Mouse (Mus musculus): ENCODE data around the gene Gm10392. TPM values are rescaled to one million over a fixed set of nuclear protein-coding genes. Genes with fewer than 3 reads are reported as not detected.

Gene Gm10392
- polyA plus RNA-seq, 2 experiments: not detected

- Histone ChIP-seq H3K27ac (no peak overlapping the region), H3K27me3 (ENCODE audit: control insufficient read depth, insufficient read depth, low read length) (peaks cover 32% of the 10 kb centered on the region), H3K4me1 (replicated peaks; ENCODE audit: control insufficient read depth in 2 of 2, insufficient read depth in 2 of 2, low read length in 1 of 2) (no peaks in the 10 kb centered on the region), H3K36me3 (replicated peaks; ENCODE audit: control insufficient read depth, insufficient read depth, low read depth) (no peaks in the 10 kb centered on the region), H3K4me2 (ENCODE audit: low read depth) (peak overlapping the region; percentile 45), H3K4me3 (ENCODE audit: insufficient read depth in 1 of 2, low read depth in 2 of 2, low read length in 2 of 2) (no peak overlapping the region), H3K9me3 (ENCODE audit: control insufficient read depth, low read length) (no peaks in the 10 kb centered on the region), H3K9ac (replicated peaks) (no peak overlapping the region)
- ATAC-seq (ENCODE audit: insufficient read depth): no peak
- WGBS (ENCODE audit: insufficient replicate concordance): 14% methylated on average over 20 of the region's 20 CpGs
- DNase-seq (ENCODE audit: low read depth in 3 of 3, low spot score in 3 of 3): peak in 1 of 3 experiments; percentile 35
- TF ChIP-seq EP300 (IDR thresholded peaks at IDR 0.05; ENCODE audit: low read depth) (no peak), CTCF (IDR thresholded peaks at IDR 0.05; ENCODE audit: low read depth) (peak; percentile 94)
These were observed 51.2 kb downstream of the Gm10392 start for GRCm38 (mm10) chr11:77467784-77468183.

DNA sequence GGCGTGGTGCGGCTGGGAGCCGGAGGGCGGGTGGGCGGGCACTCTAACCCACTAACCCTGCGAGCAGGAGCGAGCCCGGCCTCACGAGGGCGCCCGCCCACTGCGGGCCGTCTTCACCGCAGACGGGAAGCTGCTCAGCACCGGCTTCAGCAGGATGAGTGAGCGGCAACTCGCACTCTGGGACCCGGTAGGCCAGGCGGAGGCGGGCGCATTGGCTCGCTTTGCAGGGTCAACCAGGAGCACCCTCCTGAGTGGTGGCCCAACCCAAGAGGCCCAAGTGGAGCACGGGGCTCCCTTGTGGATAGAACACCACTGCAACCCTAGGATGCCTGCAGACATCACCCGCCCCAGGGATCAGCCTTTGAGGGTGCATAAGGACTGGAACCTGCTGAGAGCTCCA, 51.8 kb downstream of the Gm10392 start:
- ATAC-seq (ENCODE audit: insufficient read depth) (peak; percentile 45), DNase-seq (ENCODE audit: low read depth in 3 of 3, low spot score in 3 of 3) (peak in 1 of 3 experiments; percentile 17)

More for the DNA sequence above, 51.8 kb downstream of the Gm10392 start:
- WGBS (ENCODE audit: insufficient replicate concordance): 4% methylated on average over 25 of the region's 25 CpGs
- TF ChIP-seq EP300 (IDR thresholded peaks at IDR 0.05; ENCODE audit: low read depth) (no peak), CTCF (IDR thresholded peaks at IDR 0.05; ENCODE audit: low read depth) (peak; percentile 75)
- Histone ChIP-seq H3K27me3 (ENCODE audit: control insufficient read depth, insufficient read depth, low read length) (peaks cover 38% of the 10 kb centered on the region), H3K36me3 (replicated peaks; ENCODE audit: control insufficient read depth, insufficient read depth, low read depth) (no peaks in the 10 kb centered on the region), H3K4me2 (ENCODE audit: low read depth) (peak overlapping the region; percentile 28), H3K9me3 (ENCODE audit: control insufficient read depth, low read length) (no peaks in the 10 kb centered on the region), H3K27ac (no peak overlapping the region), H3K4me3 (ENCODE audit: insufficient read depth in 1 of 2, low read depth in 2 of 2, low read length in 2 of 2) (no peak overlapping the region), H3K9ac (replicated peaks) (no peak overlapping the region), H3K4me1 (replicated peaks; ENCODE audit: control insufficient read depth in 2 of 2, insufficient read depth in 2 of 2, low read length in 1 of 2) (no peaks in the 10 kb centered on the region)

Other genes with a start within 250 kb of the Gm10392 start
- 0.10 and 0.15 TPM in 2 replicates for gene Coro6, start 56.8 kb downstream of the Gm10392 start, polyA plus RNA-seq (2012; rRNA removed)
- 0.08 and 0.19 TPM in 2 replicates for gene Coro6, start 56.8 kb downstream of the Gm10392 start, polyA plus RNA-seq (2014; fragmentation: Nextera tagmentation; extraction: Ambion mirVana)
- gene Ankrd13b, start 29.5 kb downstream of the Gm10392 start, polyA plus RNA-seq (2012; rRNA removed): 4.1 and 4.8 TPM in 2 replicates
- 0.67 and 1.00 TPM in 2 replicates for gene Ankrd13b, start 29.5 kb downstream of the Gm10392 start, polyA plus RNA-seq (2014; fragmentation: Nextera tagmentation; extraction: Ambion mirVana)
- 6.3 and 7.3 TPM in 2 replicates for gene Git1, start 25.6 kb downstream of the Gm10392 start, polyA plus RNA-seq (2012; rRNA removed)
- 2.2 TPM in 2 replicates for gene Git1, start 25.6 kb downstream of the Gm10392 start, polyA plus RNA-seq (2014; fragmentation: Nextera tagmentation; extraction: Ambion mirVana)
- gene Abhd15, start 4.1 kb downstream of the Gm10392 start, polyA plus RNA-seq (2012; rRNA removed): 0.76 and 1.1 TPM in 2 replicates
- 2.3 and 2.7 TPM in 2 replicates for gene Abhd15, start 4.1 kb downstream of the Gm10392 start, polyA plus RNA-seq (2014; fragmentation: Nextera tagmentation; extraction: Ambion mirVana)
- 2.8 and 3.3 TPM in 2 replicates for gene Trp53i13, start 3.2 kb downstream of the Gm10392 start, polyA plus RNA-seq (2012; rRNA removed)
- 3.5 and 4.2 TPM in 2 replicates for gene Trp53i13, start 3.2 kb downstream of the Gm10392 start, polyA plus RNA-seq (2014; fragmentation: Nextera tagmentation; extraction: Ambion mirVana)
- gene Taok1, start 88.6 kb upstream of the Gm10392 start, polyA plus RNA-seq (2012; rRNA removed): 2.5 and 3.3 TPM in 2 replicates
- 4.0 and 5.1 TPM in 2 replicates for gene Taok1, start 88.6 kb upstream of the Gm10392 start, polyA plus RNA-seq (2014; fragmentation: Nextera tagmentation; extraction: Ambion mirVana)
- gene Nufip2, start 167.0 kb upstream of the Gm10392 start, polyA plus RNA-seq (2012; rRNA removed): 5.8 and 7.6 TPM in 2 replicates
- 1.2 and 1.9 TPM in 2 replicates for gene Nufip2, start 167.0 kb upstream of the Gm10392 start, polyA plus RNA-seq (2014; fragmentation: Nextera tagmentation; extraction: Ambion mirVana)
- not detected in 2 replicates for gene Cryba1, start 206.1 kb upstream of the Gm10392 start, polyA plus RNA-seq (2012; rRNA removed)
- gene Cryba1, start 206.1 kb upstream of the Gm10392 start, polyA plus RNA-seq (2014; fragmentation: Nextera tagmentation; extraction: Ambion mirVana): not detected in 2 replicates
- gene Myo18a, start 244.0 kb upstream of the Gm10392 start, polyA plus RNA-seq (2012; rRNA removed): 10.6 and 15.4 TPM in 2 replicates
- 13.5 and 14.3 TPM in 2 replicates for gene Myo18a, start 244.0 kb upstream of the Gm10392 start, polyA plus RNA-seq (2014; fragmentation: Nextera tagmentation; extraction: Ambion mirVana)